Mouse (Mus musculus): ENCODE data around the gene Tmem238. TPM values are rescaled to one million over a fixed set of nuclear protein-coding genes. Genes with fewer than 3 reads are reported as not detected.
A peak's percentile ranks its signal among the peaks of the same experiment; 100 is the strongest.

The Tmem238 gene
- total and polyA plus RNA-seq, 3 experiments = 23.8 to 31.3 TPM; not detected in 1

DNA sequence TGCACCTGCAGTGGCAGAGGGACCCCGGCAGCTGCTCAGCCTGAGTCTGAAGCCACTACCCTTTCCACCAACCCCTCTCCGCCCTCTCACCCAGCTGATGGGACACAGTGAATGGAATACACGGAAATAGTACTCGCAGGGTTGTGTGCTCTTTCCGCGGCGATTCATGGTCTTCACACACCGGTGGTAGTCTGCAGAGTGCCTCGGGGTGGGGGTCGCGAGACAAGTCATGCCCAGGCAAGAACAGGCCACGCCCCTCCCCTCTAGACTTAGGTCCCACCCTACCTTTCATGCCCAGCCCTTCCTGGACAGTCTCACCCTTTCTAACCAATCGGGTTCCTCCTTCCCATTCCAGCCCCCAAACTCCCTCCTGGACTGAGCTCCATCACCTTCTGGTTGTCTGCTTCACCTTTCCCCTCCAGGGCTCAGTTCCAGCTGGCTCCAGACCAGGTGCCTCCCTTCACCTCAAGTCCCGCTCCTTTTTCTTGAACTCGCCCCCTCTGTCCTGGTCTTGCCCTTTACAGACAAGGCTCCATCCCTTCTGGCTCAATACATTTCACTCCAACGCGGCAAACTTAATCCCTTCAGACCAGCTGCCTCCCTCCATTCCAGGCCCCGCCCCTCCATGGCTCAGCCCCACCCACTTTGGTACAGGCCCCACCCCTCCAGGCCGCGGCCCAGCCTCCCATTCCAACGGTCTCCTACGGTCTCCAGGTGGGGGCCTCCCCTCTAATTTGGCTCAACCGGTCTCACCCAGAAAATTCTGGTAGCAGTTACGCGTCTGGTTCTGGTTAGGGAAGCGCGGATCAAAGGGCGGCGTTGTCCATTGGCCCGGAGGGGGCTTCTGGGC is 37.3 kb downstream of the Tmem238 start:
- H3K27me3 ChIP-seq (ENCODE audit: control insufficient read depth in 1 of 2, insufficient read depth in 2 of 2, low read length in 2 of 2) = no peaks in the 10 kb centered on the region
- no peaks in the 10 kb centered on the region for H3K9me3 ChIP-seq (replicated peaks; ENCODE audit: insufficient read depth, low read length)
- no peaks in the 10 kb centered on the region for H3K36me3 ChIP-seq (ENCODE audit: control insufficient read depth in 1 of 2, insufficient read depth in 2 of 2, low read length in 2 of 2)
- H3K4me3 ChIP-seq (ENCODE audit: control insufficient read depth in 1 of 2, insufficient read depth in 1 of 2, low read depth in 2 of 2, low read length in 2 of 2) = peak overlapping the region; percentile 60 to 94
- H3K27ac ChIP-seq (ENCODE audit: control insufficient read depth, low read depth, low read length) = peak overlapping the region; percentile 33
- H3K4me1 ChIP-seq (ENCODE audit: control insufficient read depth in 1 of 2, insufficient read depth in 2 of 2, low read length in 2 of 2) = peaks cover 0 to 13% of the 10 kb centered on the region in 2 experiments; a peak in 3 of 4 replicates
- no peaks in the 10 kb centered on the region; the same call in 1 of the 2 replicates for H3K79me2 ChIP-seq (ENCODE audit: control insufficient read depth, insufficient read depth, low read length, poor library complexity)
- peak; percentile 79 for DNase-seq (ENCODE audit: low read depth, low spot score)
- TF ChIP-seq POLR2AphosphoS5 (IDR thresholded peaks at IDR 0.05; ENCODE audit: borderline replicate concordance, low read depth, low read length) (peak; percentile 80; the same call in 1 of the 2 replicates), MXI1 (IDR thresholded peaks at IDR 0.05; ENCODE audit: low read depth, low read length) (no peak)
- peak overlapping the region; percentile 65 for H3K9ac ChIP-seq (ENCODE audit: control insufficient read depth, low read depth, low read length, poor library complexity, severe bottlenecking)

DNA sequence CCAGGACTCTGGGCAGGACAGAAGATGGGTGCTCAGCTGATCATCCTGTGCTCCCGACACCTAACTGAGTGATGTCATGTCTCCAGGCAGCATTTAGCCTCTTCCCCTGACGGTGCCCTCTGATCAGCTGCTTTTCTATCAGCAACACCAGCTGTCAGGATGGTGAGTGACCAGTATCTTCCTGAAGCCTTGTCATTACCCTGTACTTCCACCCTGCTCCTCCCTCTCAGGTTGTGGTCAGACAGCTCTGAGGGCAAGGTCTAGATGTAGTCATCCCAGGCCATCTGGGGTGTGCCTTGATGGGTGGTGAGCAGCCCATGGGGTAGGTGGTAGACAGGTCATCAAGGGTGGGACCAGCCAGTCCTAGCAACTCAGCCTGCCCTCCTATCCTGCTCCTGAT is 40.3 kb downstream of the Tmem238 start:
- H3K36me3 ChIP-seq (ENCODE audit: control insufficient read depth in 1 of 2, insufficient read depth in 2 of 2, low read length in 2 of 2) = no peaks in the 10 kb centered on the region
- no peak overlapping the region for H3K4me3 ChIP-seq (ENCODE audit: control insufficient read depth in 1 of 2, insufficient read depth in 1 of 2, low read depth in 2 of 2, low read length in 2 of 2)

DNA sequence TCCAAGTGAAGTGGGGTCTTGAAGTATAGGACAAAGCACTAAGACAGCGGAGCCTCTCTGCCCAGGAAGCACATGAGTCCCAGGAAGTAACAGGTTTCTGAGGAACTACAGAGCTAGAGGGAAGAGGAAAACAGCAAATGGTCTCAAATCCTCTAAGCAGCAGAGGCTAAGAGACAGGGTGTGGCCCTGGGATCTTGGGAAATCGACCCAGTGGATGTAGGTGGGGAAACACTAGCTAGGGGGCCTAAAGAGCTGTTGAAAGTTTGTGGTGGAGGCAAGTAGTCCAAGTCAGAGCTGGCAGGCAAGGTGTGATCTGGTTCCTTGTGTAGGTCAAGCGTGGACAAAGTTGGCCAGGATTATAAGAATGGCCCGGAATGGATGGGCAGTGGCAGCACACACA is 41.1 kb downstream of the Tmem238 start:
- no peaks in the 10 kb centered on the region for H3K9me3 ChIP-seq (replicated peaks; ENCODE audit: insufficient read depth, low read length)
- H3K27ac ChIP-seq (ENCODE audit: control insufficient read depth, low read depth, low read length) = no peak overlapping the region; the same call in 1 of the 2 replicates
- no peak overlapping the region for H3K9ac ChIP-seq (ENCODE audit: control insufficient read depth, low read depth, low read length, poor library complexity, severe bottlenecking)
- H3K4me3 ChIP-seq (ENCODE audit: control insufficient read depth in 1 of 2, insufficient read depth in 1 of 2, low read depth in 2 of 2, low read length in 2 of 2) = no peak overlapping the region
- peaks cover 0 to 13% of the 10 kb centered on the region in 2 experiments; a peak in 3 of 4 replicates for H3K4me1 ChIP-seq (ENCODE audit: control insufficient read depth in 1 of 2, insufficient read depth in 2 of 2, low read length in 2 of 2)
- no peaks in the 10 kb centered on the region for H3K36me3 ChIP-seq (ENCODE audit: control insufficient read depth in 1 of 2, insufficient read depth in 2 of 2, low read length in 2 of 2)
- H3K79me2 ChIP-seq (ENCODE audit: control insufficient read depth, insufficient read depth, low read length, poor library complexity) = no peaks in the 10 kb centered on the region; the same call in 1 of the 2 replicates
- TF ChIP-seq TBP (IDR thresholded peaks at IDR 0.05; ENCODE audit: low read depth, low read length) (no peak), ZNF384 (IDR thresholded peaks at IDR 0.05; ENCODE audit: low read depth, low read length) (no peak), MEF2A (IDR thresholded peaks at IDR 0.05; ENCODE audit: extremely low read depth, insufficient replicate concordance, low read depth, low read length, poor library complexity, severe bottlenecking) (no peak), MAX (IDR thresholded peaks at IDR 0.05; ENCODE audit: low read length) (no peak), KAT2A (conservative IDR thresholded peaks at IDR 0.05; ENCODE audit: low read depth, low read length) (no peak), POLR2AphosphoS5 (IDR thresholded peaks at IDR 0.05; ENCODE audit: borderline replicate concordance, low read depth, low read length) (no peak)
- DNase-seq (ENCODE audit: low read depth, low spot score) = no peak
- no peaks in the 10 kb centered on the region for H3K27me3 ChIP-seq (ENCODE audit: control insufficient read depth in 1 of 2, insufficient read depth in 2 of 2, low read length in 2 of 2)

More for the DNA sequence above, 40.3 kb downstream of the Tmem238 start:
- H3K27ac ChIP-seq (ENCODE audit: control insufficient read depth, low read depth, low read length) = no peak overlapping the region
- DNase-seq (ENCODE audit: low read depth, low spot score) = no peak
- H3K27me3 ChIP-seq (ENCODE audit: control insufficient read depth in 1 of 2, insufficient read depth in 2 of 2, low read length in 2 of 2) = no peaks in the 10 kb centered on the region
- no peaks in the 10 kb centered on the region; the same call in 1 of the 2 replicates for H3K79me2 ChIP-seq (ENCODE audit: control insufficient read depth, insufficient read depth, low read length, poor library complexity)
- peaks cover 0 to 13% of the 10 kb centered on the region in 2 experiments; a peak in 3 of 4 replicates for H3K4me1 ChIP-seq (ENCODE audit: control insufficient read depth in 1 of 2, insufficient read depth in 2 of 2, low read length in 2 of 2)
- no peaks in the 10 kb centered on the region for H3K9me3 ChIP-seq (replicated peaks; ENCODE audit: insufficient read depth, low read length)
- no peak for TF ChIP-seq POLR2AphosphoS2 (IDR thresholded peaks at IDR 0.05; ENCODE audit: low read length)
- TF ChIP-seq MAFK (IDR thresholded peaks at IDR 0.05; ENCODE audit: borderline replicate concordance, low read depth, low read length) = no peak
- TF ChIP-seq E2F4 (IDR thresholded peaks at IDR 0.05; ENCODE audit: borderline replicate concordance, low read depth, low read length) = no peak
- no peak for TF ChIP-seq CTCF (IDR thresholded peaks at IDR 0.05 in 2 of 3, conservative IDR thresholded peaks at IDR 0.05 in 1 of 3; ENCODE audit: control insufficient read depth in 1 of 3, insufficient read depth in 1 of 3, low read depth in 2 of 3, low read length in 3 of 3, poor library complexity in 1 of 3, severe bottlenecking in 1 of 3)
- no peak for TF ChIP-seq ZNF384 (IDR thresholded peaks at IDR 0.05; ENCODE audit: low read depth, low read length)
- TF ChIP-seq ZC3H11A (IDR thresholded peaks at IDR 0.05; ENCODE audit: low read depth, low read length) = no peak
- no peak for TF ChIP-seq CHD1 (IDR thresholded peaks at IDR 0.05; ENCODE audit: low read depth, low read length)
- TF ChIP-seq ELF1 (IDR thresholded peaks at IDR 0.05; ENCODE audit: low read depth, low read length) = no peak
- TF ChIP-seq UBTF (IDR thresholded peaks at IDR 0.05; ENCODE audit: borderline replicate concordance, insufficient read depth, low read depth, low read length) = no peak
- no peak for TF ChIP-seq BHLHE40 (IDR thresholded peaks at IDR 0.05; ENCODE audit: borderline replicate concordance, low read depth, low read length)
- TF ChIP-seq MYC (IDR thresholded peaks at IDR 0.05; ENCODE audit: low read depth, low read length) = no peak
- TF ChIP-seq KAT2A (conservative IDR thresholded peaks at IDR 0.05; ENCODE audit: low read depth, low read length) = no peak
- TF ChIP-seq POLR2A (IDR thresholded peaks at IDR 0.05; ENCODE audit: control insufficient read depth in 1 of 2, insufficient read depth in 1 of 2, low read depth in 1 of 2, low read length in 2 of 2, poor library complexity in 1 of 2) = no peak
- TF ChIP-seq ZMIZ1 (IDR thresholded peaks at IDR 0.05; ENCODE audit: low read depth, low read length) = no peak
- TF ChIP-seq MYB (IDR thresholded peaks at IDR 0.05; ENCODE audit: low read depth, low read length) = no peak
- no peak for TF ChIP-seq EP300 (IDR thresholded peaks at IDR 0.05; ENCODE audit: low read depth in 1 of 2, low read length in 2 of 2)
- TF ChIP-seq GATA1 (IDR thresholded peaks at IDR 0.05; ENCODE audit: low read depth, low read length) = no peak
- no peak for TF ChIP-seq ETS1 (IDR thresholded peaks at IDR 0.05; ENCODE audit: low read depth, low read length)
- no peak overlapping the region for H3K9ac ChIP-seq (ENCODE audit: control insufficient read depth, low read depth, low read length, poor library complexity, severe bottlenecking)
